Mouse (Mus musculus) frontal cortex, postnatal 25 days (tissue): ENCODE results near the gene Rdh5.

Experiments
- DNase-seq, 2 experiments: peaks; one replicate each; pipeline ENCODE4 v3.0.0; 2022; ENCODE audit warnings: low spot score in 2 of 2

The Rdh5 gene

DNA sequence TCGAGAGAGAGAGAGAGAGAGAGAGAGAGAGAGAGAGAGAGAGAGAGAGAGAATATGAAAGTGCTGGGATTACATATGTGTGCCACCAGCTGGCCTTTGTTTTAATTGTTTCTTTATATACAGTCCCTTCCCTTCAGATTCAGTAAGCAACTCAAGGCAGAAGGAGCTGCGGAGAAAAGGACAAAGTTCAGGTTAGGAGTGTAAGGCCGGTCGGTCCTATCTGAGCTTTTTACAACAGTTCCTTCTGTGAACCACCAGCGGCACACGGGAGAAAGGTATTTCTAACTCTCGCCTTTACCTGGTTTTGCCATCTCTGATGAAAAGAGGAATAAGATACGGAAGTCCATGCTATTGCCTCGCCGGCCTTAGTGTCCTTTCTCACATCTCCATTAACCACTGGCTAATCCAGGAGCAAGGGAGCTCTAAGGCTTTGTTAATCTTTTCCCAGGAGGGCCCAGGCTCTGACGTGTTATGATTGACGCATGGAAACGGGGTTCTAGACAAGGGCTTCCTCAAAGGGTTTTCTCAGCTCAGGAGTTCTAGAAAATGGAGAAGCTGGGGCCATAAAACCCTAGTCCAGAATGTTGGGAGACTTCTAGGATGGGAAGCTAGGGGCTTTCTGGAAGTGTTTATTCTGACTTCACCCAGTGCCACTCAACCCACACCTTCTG lies 13.8 kb downstream of the Rdh5 start:
- no peak for DNase-seq

GRCm38 (mm10) chr10:128904812-128905211 lies 17.9 kb downstream of the Rdh5 start:
- DNase-seq = no peak

DNA sequence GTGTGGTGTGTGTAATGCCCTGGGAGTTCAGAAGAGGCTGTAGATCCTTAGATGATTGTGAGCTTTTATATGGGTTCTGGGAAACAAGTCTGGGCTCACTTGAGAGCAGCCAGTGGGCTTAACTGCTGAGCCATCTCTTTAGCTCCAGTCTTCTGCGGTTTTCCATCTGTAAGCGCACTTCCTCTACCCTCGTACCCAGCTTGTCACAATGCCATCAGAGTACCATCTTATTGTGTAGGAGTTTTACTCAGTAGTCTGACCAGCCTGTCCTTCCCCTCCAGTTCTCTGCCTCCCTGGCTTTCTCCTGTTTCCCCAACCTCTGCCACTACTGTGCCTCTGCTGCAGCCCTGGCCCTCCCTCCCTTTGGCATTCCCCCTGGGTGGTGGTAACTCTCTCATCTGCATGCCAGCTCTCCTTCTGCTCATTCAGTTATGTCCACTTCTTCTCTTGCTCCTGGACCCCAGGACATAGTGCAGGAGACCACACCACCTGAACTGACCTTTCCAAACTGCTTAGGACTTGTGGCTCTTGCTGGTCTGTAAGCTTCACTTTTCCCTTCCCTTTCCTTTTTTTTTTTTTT lies 20.2 kb downstream of the Rdh5 start:
- DNase-seq = no peak

GRCm38 (mm10) chr10:128901409-128901808 lies 21.3 kb downstream of the Rdh5 start:
- no peak for DNase-seq

GRCm38 (mm10) chr10:128900698-128901097 lies 22.0 kb downstream of the Rdh5 start, which contains the start of gene Cd63:
TSS of gene Cd63 (plus strand) at chr10:128900989.
- no peak for DNase-seq

- no peak for DNase-seq
Observed at GRCm38 (mm10) chr10:128899759-128900490, 22.8 kb downstream of the Rdh5 start.

- no peak for DNase-seq
Observed at GRCm38 (mm10) chr10:128897501-128897900, 25.2 kb downstream of the Rdh5 start.

DNA sequence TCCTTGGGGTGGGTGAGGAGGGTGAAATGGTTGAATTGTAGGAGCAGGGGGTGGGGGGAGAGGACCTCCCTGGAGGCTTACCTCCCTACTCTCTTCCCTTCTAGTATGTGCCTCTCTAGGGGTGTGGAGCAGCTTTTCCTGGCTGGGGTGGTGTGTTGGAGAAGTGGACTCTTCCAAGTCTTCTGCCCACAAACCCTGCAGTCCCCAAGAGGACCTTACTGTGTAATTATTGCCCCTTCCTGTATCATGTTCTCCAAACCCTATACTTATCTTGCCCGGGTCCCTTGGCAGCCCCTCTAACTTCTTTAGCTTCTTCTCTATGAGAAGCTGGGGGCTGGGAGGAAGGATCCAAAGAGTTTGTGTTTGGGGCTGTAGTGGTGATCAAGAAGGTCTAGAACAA lies 25.9 kb downstream of the Rdh5 start:
- no peak for DNase-seq

GRCm38 (mm10) chr10:128895952-128896693 lies 26.6 kb downstream of the Rdh5 start:
- no peak for DNase-seq

DNA sequence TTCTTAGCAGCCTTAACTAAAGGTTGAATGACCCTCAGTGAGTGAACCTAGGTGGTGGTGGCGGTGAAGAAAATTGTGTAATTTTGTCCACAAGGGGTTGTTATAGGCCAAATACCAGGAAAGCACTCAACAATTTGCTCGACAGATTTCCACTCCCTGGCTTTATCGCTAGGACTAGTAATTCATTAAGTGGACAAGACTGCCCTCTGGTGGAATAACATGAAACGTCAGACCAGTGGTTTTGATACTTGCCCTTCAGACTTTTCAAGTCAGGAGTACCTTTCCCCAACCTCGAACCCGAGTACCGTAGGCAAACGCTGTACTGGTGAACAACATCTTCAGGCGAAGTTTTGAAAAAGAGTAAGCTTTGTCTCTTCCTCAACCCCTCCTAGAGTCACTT lies 27.3 kb downstream of the Rdh5 start:
- DNase-seq = peak in 1 of 2 experiments; percentile 66

DNA sequence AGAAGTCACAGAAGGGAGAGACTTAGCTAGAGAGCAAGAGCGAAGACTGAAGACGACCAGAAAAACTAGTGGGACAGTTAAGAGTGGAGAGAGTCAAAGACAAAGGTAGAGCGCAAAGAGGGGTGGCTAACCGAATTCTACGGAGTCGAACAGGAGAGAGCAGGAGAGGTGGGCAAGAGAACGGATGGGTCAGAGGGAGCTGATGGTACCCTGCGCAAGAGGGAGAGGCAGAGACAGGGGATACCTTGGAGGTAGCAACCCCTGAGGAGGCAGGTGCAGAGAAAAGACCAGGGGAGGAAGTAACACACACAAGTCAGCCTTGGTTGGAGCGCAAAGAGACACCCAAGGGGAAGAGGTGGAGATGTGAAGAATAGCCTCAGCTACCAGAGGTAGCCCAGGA lies 30.4 kb downstream of the Rdh5 start:
- no peak for DNase-seq

GRCm38 (mm10) chr10:128891296-128892094 lies 31.2 kb downstream of the Rdh5 start, which contains the start of gene Gdf11:
TSS of gene Gdf11 (minus strand) at chr10:128891718.
- no peak for DNase-seq

- DNase-seq = no peak
Observed at GRCm38 (mm10) chr10:128890383-128891295, 32.0 kb downstream of the Rdh5 start.

- no peak for DNase-seq
Observed at GRCm38 (mm10) chr10:128889846-128890245, 32.8 kb downstream of the Rdh5 start.

GRCm38 (mm10) chr10:128888941-128889827 lies 33.5 kb downstream of the Rdh5 start:
- no peak for DNase-seq

- no peak for DNase-seq
Observed at GRCm38 (mm10) chr10:128882067-128882466, 40.6 kb downstream of the Rdh5 start.

- no peak for DNase-seq
Observed at GRCm38 (mm10) chr10:128878811-128879210, 43.9 kb downstream of the Rdh5 start.

DNA sequence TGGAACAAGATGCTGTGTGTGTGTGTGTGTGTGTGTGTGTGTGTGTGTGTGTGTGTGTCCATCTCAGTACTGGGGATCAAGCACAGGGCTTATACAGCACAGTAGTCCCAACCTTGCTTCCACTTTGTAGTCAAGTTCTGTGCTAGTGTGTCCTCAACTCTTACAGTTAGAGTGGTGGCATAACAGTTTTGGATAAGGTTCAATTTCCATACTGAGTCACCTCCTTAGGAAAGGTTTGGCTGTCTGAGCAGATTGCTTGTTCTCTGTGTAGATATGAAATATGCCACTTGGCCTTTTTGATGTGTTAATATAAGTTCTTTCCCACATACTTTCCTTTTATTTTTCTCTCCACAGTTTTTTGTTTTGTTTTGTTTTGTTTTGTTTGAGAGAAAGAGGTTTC lies 44.4 kb downstream of the Rdh5 start:
- no peak for DNase-seq

DNA sequence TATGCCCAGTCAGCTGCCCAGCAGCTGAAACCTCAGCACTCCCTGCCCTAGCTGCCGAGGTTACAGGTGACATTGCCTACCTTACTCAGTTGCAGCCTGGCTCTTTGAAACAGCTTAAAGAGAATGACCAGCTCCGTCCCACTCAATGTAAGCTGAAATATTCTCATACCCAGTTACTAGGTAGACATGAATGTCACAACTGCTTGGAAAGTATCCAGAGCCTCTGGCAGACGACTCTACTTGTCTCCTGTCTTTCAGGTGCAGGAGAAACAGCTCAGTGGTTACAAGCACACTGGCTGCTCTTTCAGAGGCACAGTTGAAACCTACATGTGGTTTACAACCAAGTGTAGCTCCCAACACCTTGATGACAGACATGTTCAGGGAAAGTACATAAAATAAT lies 52.3 kb downstream of the Rdh5 start:
- DNase-seq = no peak
